Mouse (Mus musculus): Measurements from ENCODE around the gene Acly.

Gene Acly

GRCm38 (mm10) chr11:100504990-100505660, 22.7 kb downstream of the Acly start:
- DNase-seq, result no peak

GRCm38 (mm10) chr11:100501321-100501720, 26.5 kb downstream of the Acly start:
- DNase-seq, result no peak

GRCm38 (mm10) chr11:100500651-100501050, 27.1 kb downstream of the Acly start:
- no peak for DNase-seq

GRCm38 (mm10) chr11:100500241-100500640, 27.6 kb downstream of the Acly start:
- no peak for DNase-seq

GRCm38 (mm10) chr11:100493771-100494170, 34.0 kb downstream of the Acly start:
- DNase-seq, result no peak

- peak; percentile 38 for DNase-seq
These were observed 36.8 kb downstream of the Acly start for GRCm38 (mm10) chr11:100490951-100491350.

GRCm38 (mm10) chr11:100485801-100486538, 41.8 kb downstream of the Acly start:
- peak; percentile 49 for DNase-seq

GRCm38 (mm10) chr11:100484461-100484860, 43.3 kb downstream of the Acly start:
- no peak for DNase-seq

GRCm38 (mm10) chr11:100479152-100479551, 48.6 kb downstream of the Acly start:
- DNase-seq, result no peak

- no peak for DNase-seq
These were observed 51.5 kb downstream of the Acly start for GRCm38 (mm10) chr11:100476281-100476680.

- DNase-seq, result no peak
These were observed 54.9 kb downstream of the Acly start for GRCm38 (mm10) chr11:100472935-100473295.

GRCm38 (mm10) chr11:100472197-100472934, 55.4 kb downstream of the Acly start, which contains the start of gene Klhl11:
TSS of gene Klhl11 (minus strand) at chr11:100472741.
- peak; percentile 92 for DNase-seq

- DNase-seq, result no peak
These were observed 56.2 kb downstream of the Acly start for GRCm38 (mm10) chr11:100471352-100472196.

- no peak for DNase-seq
These were observed 62.0 kb downstream of the Acly start for GRCm38 (mm10) chr11:100465833-100466232.

GRCm38 (mm10) chr11:100465229-100465792, 62.5 kb downstream of the Acly start:
- no peak for DNase-seq

- DNase-seq, result no peak
These were observed 65.1 kb downstream of the Acly start for GRCm38 (mm10) chr11:100462699-100463098.

- DNase-seq, result no peak
These were observed 70.1 kb downstream of the Acly start for GRCm38 (mm10) chr11:100457711-100458110.

- DNase-seq, result no peak
These were observed 70.6 kb downstream of the Acly start for GRCm38 (mm10) chr11:100457247-100457646.

- DNase-seq, result no peak
These were observed 85.2 kb downstream of the Acly start for GRCm38 (mm10) chr11:100442625-100443024.

GRCm38 (mm10) chr11:100441797-100442196, 86.0 kb downstream of the Acly start, which contains the start of the genes Nt5c3b and Klhl10:
TSS of gene Nt5c3b (minus strand) at chr11:100441808.
TSS of gene Klhl10 (plus strand) at chr11:100441917.
- no peak for DNase-seq

- peak; percentile 91 for DNase-seq
These were observed 86.9 kb downstream of the Acly start for GRCm38 (mm10) chr11:100440691-100441522.

Data from thymus, postnatal 4 days (tissue).